Mouse (Mus musculus): Measurements from ENCODE around the gene Tcte1. TPM values are rescaled to one million over a fixed set of nuclear protein-coding genes. Genes with fewer than 3 reads are reported as not detected.

Tcte1 gene
- polyA plus RNA-seq, 1 experiment: 3.7 TPM

DNA sequence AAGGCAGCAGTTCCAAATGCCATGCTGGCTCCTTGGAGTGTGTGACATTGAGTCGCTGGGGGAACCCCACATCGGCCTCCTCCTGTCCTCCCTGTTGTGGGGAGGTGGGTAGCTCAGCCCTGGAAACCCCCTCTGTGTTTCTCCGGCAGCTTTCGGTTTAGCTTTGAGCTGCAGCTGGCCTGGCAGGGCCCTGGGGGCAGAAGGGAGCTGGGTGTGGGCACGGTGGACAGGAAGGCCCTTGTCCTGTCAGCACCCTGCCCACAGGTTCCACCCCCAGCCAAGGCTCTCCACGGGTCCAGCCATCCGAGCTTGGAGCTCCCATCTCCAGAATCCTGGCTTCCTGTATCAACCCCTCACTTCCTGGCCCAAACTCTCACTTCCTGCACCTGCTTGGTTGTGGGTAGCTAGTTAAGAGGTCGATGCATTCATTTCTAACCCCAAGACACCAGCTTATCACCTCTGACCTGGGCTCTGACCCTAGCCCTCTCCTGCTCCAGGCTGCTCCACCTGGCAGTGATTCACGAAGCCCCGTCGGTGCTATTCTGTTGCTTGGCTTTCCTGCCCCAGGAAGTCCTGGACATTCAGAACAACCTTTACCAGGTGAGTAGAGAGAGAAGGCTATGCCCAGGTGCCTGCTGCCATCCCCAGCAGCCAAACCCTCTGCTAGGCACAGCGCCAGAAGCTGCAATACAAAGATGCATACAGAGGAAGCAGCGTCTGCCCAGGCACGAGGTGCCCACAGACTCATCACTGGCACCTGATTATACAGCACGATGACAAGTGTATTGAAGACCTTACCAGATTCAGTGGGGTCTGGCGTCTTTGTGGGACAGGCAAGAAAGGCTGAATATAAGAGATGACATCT is 35.0 kb downstream of the Tcte1 start:
- H3K27ac ChIP-seq (ENCODE audit: insufficient read depth, low read length): no peak overlapping the region
- H3K4me1 ChIP-seq (ENCODE audit: control insufficient read depth, insufficient read depth, low read length): no peaks in the 10 kb centered on the region
- TF ChIP-seq POLR2A (IDR thresholded peaks at IDR 0.05; ENCODE audit: extremely low read depth, insufficient read depth, low read length) (no peak), CTCF (IDR thresholded peaks at IDR 0.05; ENCODE audit: extremely low read depth, insufficient read depth, low read length) (no peak)
- H3K4me3 ChIP-seq (ENCODE audit: insufficient read depth, low read length): no peak overlapping the region

DNA sequence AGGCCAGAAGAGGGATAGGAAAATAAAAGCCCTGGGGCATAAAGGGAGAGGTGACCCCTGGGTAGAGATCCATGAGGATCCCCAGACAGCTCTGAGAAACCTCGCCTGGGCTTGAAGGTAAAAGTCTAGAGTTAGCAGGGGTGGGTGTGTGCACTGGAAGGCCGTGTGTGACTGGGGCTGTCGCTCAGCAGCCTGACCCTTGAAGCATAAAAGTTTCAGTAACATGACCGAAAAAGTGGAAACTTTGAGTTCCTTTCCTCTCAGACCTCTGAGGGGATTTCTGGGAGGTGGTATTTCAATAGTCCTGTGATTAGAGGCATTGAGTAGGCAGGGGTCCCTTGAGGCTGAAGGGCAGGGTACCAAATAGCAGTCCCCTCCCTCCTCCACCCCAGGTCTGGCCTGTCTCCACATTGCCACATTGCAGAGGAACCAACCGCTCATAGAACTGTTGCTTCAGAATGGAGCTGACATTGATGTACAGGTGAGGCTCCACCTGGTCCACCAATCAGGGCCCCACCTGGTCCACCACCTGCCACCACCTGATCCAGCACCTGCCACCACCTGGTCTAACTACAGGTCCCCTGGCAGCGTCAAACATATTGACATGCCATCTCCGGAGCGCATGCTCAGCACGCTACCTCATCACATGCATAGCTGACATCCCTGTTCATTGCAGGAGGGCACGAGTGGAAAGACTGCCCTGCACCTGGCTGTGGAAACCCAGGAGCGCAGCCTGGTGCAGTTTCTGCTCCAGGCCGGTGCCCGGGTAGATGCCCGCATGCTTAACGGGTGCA is 36.7 kb downstream of the Tcte1 start:
- H3K4me1 ChIP-seq (ENCODE audit: control insufficient read depth, insufficient read depth, low read length): no peaks in the 10 kb centered on the region
- TF ChIP-seq POLR2A (IDR thresholded peaks at IDR 0.05; ENCODE audit: extremely low read depth, insufficient read depth, low read length): no peak
- TF ChIP-seq CTCF (IDR thresholded peaks at IDR 0.05; ENCODE audit: extremely low read depth, insufficient read depth, low read length): no peak
- H3K4me3 ChIP-seq (ENCODE audit: insufficient read depth, low read length): no peak overlapping the region
- H3K27ac ChIP-seq (ENCODE audit: insufficient read depth, low read length): no peak overlapping the region

DNA sequence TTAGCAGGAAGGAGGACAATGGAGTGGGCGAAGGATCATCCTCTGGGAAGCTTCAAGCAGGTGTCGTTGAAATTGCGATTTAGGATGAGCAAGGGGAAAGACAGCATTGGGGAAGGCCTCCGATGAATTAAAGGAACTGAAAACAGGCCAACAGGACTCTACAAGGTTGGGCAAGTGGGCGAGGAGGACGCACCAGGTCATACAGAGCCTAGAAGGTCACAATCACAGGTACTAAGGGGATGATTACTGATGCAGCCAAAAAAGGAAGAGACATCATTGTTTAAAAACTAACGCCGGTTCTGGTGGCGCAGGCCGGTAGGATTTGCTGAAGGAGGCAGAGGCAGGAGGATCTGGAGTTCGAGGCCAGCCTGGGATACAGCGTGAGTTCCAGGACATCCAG is 40.0 kb downstream of the Tcte1 start:
- H3K27ac ChIP-seq (ENCODE audit: insufficient read depth, low read length): no peak overlapping the region
- H3K4me1 ChIP-seq (ENCODE audit: control insufficient read depth, insufficient read depth, low read length): no peaks in the 10 kb centered on the region
- no peak overlapping the region; the same call in 1 of the 2 replicates for H3K4me3 ChIP-seq (ENCODE audit: insufficient read depth, low read length)
- no peak for TF ChIP-seq POLR2A (IDR thresholded peaks at IDR 0.05; ENCODE audit: extremely low read depth, insufficient read depth, low read length)
- TF ChIP-seq CTCF (IDR thresholded peaks at IDR 0.05; ENCODE audit: extremely low read depth, insufficient read depth, low read length): no peak

DNA sequence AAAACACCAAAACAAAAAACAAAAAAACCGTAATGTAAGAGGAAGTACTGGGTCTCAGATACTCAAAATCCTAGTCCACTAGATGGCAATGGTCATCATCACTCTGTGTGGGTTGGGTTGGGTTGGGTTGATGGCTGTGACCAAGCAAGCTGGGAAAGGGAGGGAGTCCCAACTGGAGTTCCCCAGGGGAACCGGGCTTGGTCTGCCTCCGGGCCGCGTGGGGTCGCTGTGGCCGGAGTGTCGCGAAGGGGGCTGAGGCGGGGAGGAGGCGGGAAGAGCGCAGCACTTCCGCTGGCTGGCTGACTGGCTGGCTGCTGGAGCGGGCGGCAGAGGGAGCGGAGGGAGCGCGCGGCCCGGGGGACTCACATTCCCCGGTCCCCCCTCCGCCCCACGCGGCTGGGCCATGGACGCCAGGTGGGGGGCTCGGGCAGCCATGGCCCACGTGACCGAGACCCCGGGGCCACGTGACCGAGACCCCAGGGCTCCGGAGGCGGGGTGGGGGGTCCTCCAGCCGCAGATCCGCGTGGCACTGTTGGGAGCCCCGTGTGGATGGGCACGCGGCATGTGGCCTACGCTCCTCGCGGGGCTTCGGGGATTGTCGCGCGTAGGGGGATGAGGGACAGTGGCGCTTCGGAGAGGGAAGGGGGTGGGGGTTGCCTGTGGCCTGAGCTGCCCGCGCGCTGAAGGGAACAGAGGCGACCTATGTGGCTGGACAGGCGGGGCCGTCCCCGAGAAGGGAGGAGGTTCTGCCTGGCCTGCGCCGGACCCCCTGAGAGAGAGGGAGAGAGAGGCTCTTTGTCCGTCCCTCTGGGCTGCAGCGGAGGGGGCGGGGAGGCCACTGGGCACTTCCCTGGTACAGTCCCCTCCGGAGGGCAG is 40.7 kb downstream of the Tcte1 start, which contains the start of gene Slc35b2:
TSS of gene Slc35b2 (plus strand) at position 220 of the 876 bp plus-strand sequence.
- TF ChIP-seq CTCF (IDR thresholded peaks at IDR 0.05; ENCODE audit: extremely low read depth, insufficient read depth, low read length) (peak; percentile 64), POLR2A (IDR thresholded peaks at IDR 0.05; ENCODE audit: extremely low read depth, insufficient read depth, low read length) (peak; percentile 46; the same call in 1 of the 2 replicates)
- Histone ChIP-seq H3K27ac (ENCODE audit: insufficient read depth, low read length) (peak within 1 kb of the TSS; percentile 81), H3K4me1 (ENCODE audit: control insufficient read depth, insufficient read depth, low read length) (no peaks in the 10 kb centered on the region), H3K4me3 (ENCODE audit: insufficient read depth, low read length) (peak within 1 kb of the TSS; percentile 79)

DNA sequence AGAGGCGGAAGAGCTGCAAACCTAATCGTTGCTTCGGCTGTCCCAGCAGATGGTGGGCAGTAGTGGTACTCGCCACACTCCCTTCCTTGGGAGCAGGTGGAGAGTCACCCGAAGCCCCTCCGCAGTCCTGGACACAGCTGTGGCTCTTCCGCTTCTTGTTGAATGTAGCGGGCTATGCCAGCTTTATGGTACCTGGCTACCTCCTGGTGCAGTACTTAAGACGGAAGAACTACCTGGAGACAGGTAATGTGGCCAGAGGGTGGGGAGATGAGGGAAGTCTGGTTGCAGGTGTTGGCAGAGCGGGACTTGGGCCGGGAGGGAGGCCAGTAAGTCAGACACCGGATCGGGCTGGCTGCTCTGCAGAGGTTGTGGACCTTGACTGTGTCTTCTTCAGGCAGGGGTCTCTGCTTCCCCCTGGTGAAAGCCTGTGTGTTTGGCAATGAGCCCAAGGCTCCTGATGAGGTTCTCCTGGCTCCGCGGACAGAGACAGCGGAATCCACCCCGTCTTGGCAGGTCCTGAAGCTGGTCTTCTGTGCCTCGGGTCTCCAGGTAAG is 41.4 kb downstream of the Tcte1 start:
- TF ChIP-seq POLR2A (IDR thresholded peaks at IDR 0.05; ENCODE audit: extremely low read depth, insufficient read depth, low read length) (no peak), CTCF (IDR thresholded peaks at IDR 0.05; ENCODE audit: extremely low read depth, insufficient read depth, low read length) (no peak)
- Histone ChIP-seq H3K27ac (ENCODE audit: insufficient read depth, low read length) (no peak overlapping the region; the same call in 1 of the 2 replicates), H3K4me1 (ENCODE audit: control insufficient read depth, insufficient read depth, low read length) (no peaks in the 10 kb centered on the region)

DNA sequence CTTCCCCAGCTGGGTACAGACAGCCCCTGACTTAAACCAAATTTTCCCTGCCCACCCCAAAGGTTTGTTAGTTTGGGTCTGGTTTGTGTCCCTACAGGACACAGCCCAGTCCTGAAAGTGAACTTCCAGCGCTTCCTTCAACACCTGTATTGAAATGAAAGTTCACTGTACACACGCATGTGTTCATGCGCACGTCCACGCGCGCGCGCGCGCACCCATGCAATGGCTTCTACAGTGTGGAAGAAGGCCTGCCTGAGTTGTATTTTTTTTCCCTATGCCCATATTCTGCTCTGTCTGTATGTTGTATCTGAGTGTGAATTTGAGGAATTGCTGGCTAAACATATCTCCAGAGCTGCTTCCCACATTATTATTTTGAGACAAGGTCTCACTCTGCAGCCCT is 41.9 kb downstream of the Tcte1 start:
- no peak overlapping the region; the same call in 1 of the 2 replicates for H3K4me3 ChIP-seq (ENCODE audit: insufficient read depth, low read length)
- H3K27ac ChIP-seq (ENCODE audit: insufficient read depth, low read length): no peak overlapping the region
- H3K4me1 ChIP-seq (ENCODE audit: control insufficient read depth, insufficient read depth, low read length): peaks cover 2% of the 10 kb centered on the region; the same call in 1 of the 2 replicates
- no peak for TF ChIP-seq CTCF (IDR thresholded peaks at IDR 0.05; ENCODE audit: extremely low read depth, insufficient read depth, low read length)
- TF ChIP-seq POLR2A (IDR thresholded peaks at IDR 0.05; ENCODE audit: extremely low read depth, insufficient read depth, low read length): no peak

More for the DNA sequence above, 41.4 kb downstream of the Tcte1 start:
- H3K4me3 ChIP-seq (ENCODE audit: insufficient read depth, low read length): peak overlapping the region; percentile 79

DNA sequence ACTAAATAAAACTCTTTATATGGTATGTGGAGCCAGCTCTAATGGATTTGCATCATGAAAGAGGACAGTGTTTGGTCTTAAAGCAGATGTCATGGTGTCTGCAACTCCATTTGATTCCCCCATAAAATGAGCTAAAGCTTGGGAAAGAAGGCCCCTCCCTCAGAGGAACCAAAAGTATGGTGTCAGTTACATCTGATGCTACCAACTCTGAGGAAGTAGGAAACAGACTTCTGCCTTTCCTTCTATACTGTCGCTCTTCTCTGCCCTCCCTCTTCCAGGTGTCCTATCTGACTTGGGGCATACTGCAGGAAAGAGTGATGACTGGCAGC is 42.8 kb downstream of the Tcte1 start:
- H3K4me1 ChIP-seq (ENCODE audit: control insufficient read depth, insufficient read depth, low read length): peaks cover 3% of the 10 kb centered on the region; the same call in 1 of the 2 replicates

DNA sequence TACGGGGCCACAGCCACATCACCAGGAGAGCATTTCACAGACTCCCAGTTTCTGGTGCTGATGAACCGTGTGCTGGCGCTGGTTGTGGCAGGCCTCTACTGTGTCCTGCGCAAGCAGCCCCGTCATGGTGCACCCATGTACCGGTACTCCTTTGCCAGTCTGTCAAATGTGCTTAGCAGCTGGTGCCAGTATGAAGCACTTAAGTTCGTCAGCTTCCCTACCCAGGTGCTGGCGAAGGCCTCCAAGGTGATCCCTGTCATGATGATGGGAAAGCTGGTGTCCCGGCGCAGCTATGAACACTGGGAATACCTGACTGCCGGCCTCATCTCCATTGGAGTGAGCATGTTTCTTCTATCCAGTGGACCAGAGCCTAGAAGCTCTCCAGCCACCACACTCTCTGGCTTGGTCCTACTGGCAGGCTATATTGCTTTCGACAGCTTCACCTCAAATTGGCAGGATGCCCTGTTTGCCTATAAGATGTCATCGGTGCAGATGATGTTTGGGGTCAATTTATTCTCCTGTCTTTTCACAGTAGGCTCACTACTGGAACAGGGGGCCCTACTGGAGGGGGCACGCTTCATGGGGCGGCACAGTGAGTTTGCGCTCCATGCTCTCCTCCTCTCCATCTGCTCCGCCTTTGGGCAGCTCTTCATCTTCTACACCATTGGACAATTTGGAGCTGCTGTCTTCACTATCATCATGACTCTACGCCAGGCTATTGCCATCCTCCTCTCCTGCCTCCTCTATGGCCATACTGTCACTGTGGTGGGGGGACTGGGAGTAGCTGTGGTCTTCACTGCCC is 43.3 kb downstream of the Tcte1 start:
- H3K4me3 ChIP-seq (ENCODE audit: insufficient read depth, low read length): no peak overlapping the region
- H3K27ac ChIP-seq (ENCODE audit: insufficient read depth, low read length): no peak overlapping the region
- TF ChIP-seq CTCF (IDR thresholded peaks at IDR 0.05; ENCODE audit: extremely low read depth, insufficient read depth, low read length) (no peak), POLR2A (IDR thresholded peaks at IDR 0.05; ENCODE audit: extremely low read depth, insufficient read depth, low read length) (no peak)
- H3K4me1 ChIP-seq (ENCODE audit: control insufficient read depth, insufficient read depth, low read length): peaks cover 4% of the 10 kb centered on the region; the same call in 1 of the 2 replicates

More for the DNA sequence above, 42.8 kb downstream of the Tcte1 start:
- no peak overlapping the region for H3K27ac ChIP-seq (ENCODE audit: insufficient read depth, low read length)
- TF ChIP-seq POLR2A (IDR thresholded peaks at IDR 0.05; ENCODE audit: extremely low read depth, insufficient read depth, low read length) (no peak), CTCF (IDR thresholded peaks at IDR 0.05; ENCODE audit: extremely low read depth, insufficient read depth, low read length) (no peak)
- no peak overlapping the region for H3K4me3 ChIP-seq (ENCODE audit: insufficient read depth, low read length)

Data from cortical plate, adult 2 months (tissue).